Mouse (Mus musculus) embryonic facial prominence, embryonic 14.5 days (tissue): ENCODE measurements around the gene Zfp652. TPM values are rescaled to one million over a fixed set of nuclear protein-coding genes. Genes with fewer than 3 reads are reported as not detected.

ENCODE experiments used
- ATAC-seq: fragments of 200-750 bp; cut with Nextera tagmentation; 2 replicates; pipeline ENCODE4 v1.8.0; 2017; ENCODE audit warnings: low read depth, moderate number of reproducible peaks, moderate TSS enrichment
- DNase-seq: peaks from one replicate; pipeline ENCODE4 v3.0.0-alpha.2; 2015; ENCODE audit warnings: low spot score
- H3K27ac ChIP-seq: fragments of 300-500 bp; sonication (generic); replicated peaks from 2 replicates; pipeline ENCODE4 v1.5.1; 2014; ENCODE audit warnings: low read depth, mild to moderate bottlenecking, low read length, moderate library complexity
- H3K27me3 ChIP-seq: fragments of 300-500 bp; sonication (generic); replicated peaks from 2 replicates; pipeline ENCODE4 v1.6.1; 2014; ENCODE audit warnings: low read length; ENCODE audit not compliant: control insufficient read depth, insufficient read depth
- H3K36me3 ChIP-seq: fragments of 300-500 bp; sonication (generic); 2 replicates; pipeline ENCODE4 v1.6.1; 2014; ENCODE audit warnings: low read length, mixed read lengths; ENCODE audit not compliant: control insufficient read depth, insufficient read depth
- H3K4me1 ChIP-seq: fragments of 300-500 bp; sonication (generic); 2 replicates; pipeline ENCODE4 v1.6.1; 2014; ENCODE audit warnings: antibody characterized with exemption, low read length; ENCODE audit not compliant: control insufficient read depth, insufficient read depth
- H3K4me2 ChIP-seq: fragments of 300-500 bp; sonication (generic); 2 replicates; pipeline ENCODE4 v1.6.1; 2014; ENCODE audit warnings: low read depth, mild to moderate bottlenecking, low read length, moderate library complexity, mixed read lengths
- H3K4me3 ChIP-seq: fragments of 300-500 bp; sonication (generic); 2 replicates; pipeline ENCODE4 v1.5.1; 2014; ENCODE audit warnings: low read depth, mild to moderate bottlenecking, low read length
- H3K9ac ChIP-seq: fragments of 300-500 bp; sonication (generic); 2 replicates; pipeline ENCODE4 v1.6.1; 2014; ENCODE audit warnings: low read depth, mild to moderate bottlenecking, low read length, moderate library complexity, mixed read lengths
- H3K9me3 ChIP-seq: fragments of 300-500 bp; sonication (generic); 2 replicates; pipeline ENCODE4 v1.6.1; 2016; ENCODE audit warnings: low read length; ENCODE audit not compliant: control insufficient read depth
- WGBS: fragments of 180-500 bp; shearing (Covaris S2); extraction: QIAGEN DNeasy Blood & Tissue Kit; methylation state at CpG from one replicate; pipeline ENCODE4 v1.1.7; 2014; 5-methylcytosine and 5-hydroxymethylcytosine counted together
- polyA plus RNA-seq: library from polyadenylated mRNA; unstranded; fragments of >200 nt; fragmentation: Nextera tagmentation; extraction: Ambion mirVana; gene quantifications from 2 replicates; pipeline ENCODE4 v1.2.1, GENCODE M21; 2014

Zfp652 gene
- polyA plus RNA-seq, 1 experiment from 2014 or later = 11.5 TPM

- H3K36me3 ChIP-seq = no peaks in the 10 kb centered on the region
- ATAC-seq = peak; percentile 99
- H3K9me3 ChIP-seq = no peaks in the 10 kb centered on the region
- DNase-seq = peak; percentile 99
- under 1% methylated on average over 53 of the region's 58 CpGs for WGBS
- peak overlapping the region; percentile 80 for H3K4me3 ChIP-seq
- peaks cover 6% of the 10 kb centered on the region for H3K4me1 ChIP-seq
- no peaks in the 10 kb centered on the region for H3K27me3 ChIP-seq
- peak overlapping the region; percentile 71 for H3K9ac ChIP-seq
- peak overlapping the region; percentile 95 for H3K27ac ChIP-seq
- peak overlapping the region; percentile 75 for H3K4me2 ChIP-seq
These were observed 146.3 kb downstream of the Zfp652 start for GRCm38 (mm10) chr11:95858528-95859467.

GRCm38 (mm10) chr11:95859468-95859855, 147.0 kb downstream of the Zfp652 start:
- Histone ChIP-seq H3K4me1 (peaks cover 6% of the 10 kb centered on the region), H3K9ac (peak overlapping the region; percentile 71), H3K36me3 (no peaks in the 10 kb centered on the region), H3K9me3 (no peaks in the 10 kb centered on the region), H3K4me3 (peak overlapping the region; percentile 80), H3K27me3 (no peaks in the 10 kb centered on the region), H3K27ac (peak overlapping the region; percentile 95), H3K4me2 (peak overlapping the region; percentile 75)
- under 1% methylated on average over 29 of the region's 35 CpGs for WGBS
- DNase-seq = peak; percentile 87
- ATAC-seq = peak; percentile 42

GRCm38 (mm10) chr11:95860071-95860490, 147.6 kb downstream of the Zfp652 start:
- Histone ChIP-seq H3K36me3 (no peaks in the 10 kb centered on the region), H3K4me3 (peak overlapping the region; percentile 80), H3K9me3 (no peaks in the 10 kb centered on the region), H3K27me3 (no peaks in the 10 kb centered on the region), H3K4me1 (peaks cover 6% of the 10 kb centered on the region), H3K4me2 (peak overlapping the region; percentile 75), H3K9ac (peak overlapping the region; percentile 71), H3K27ac (no peak overlapping the region)
- WGBS = 24% methylated on average over 3 of the region's 3 CpGs
- DNase-seq (no peak), ATAC-seq (no peak)

GRCm38 (mm10) chr11:95861397-95861796, 148.9 kb downstream of the Zfp652 start:
- DNase-seq (no peak), ATAC-seq (no peak)
- H3K9ac ChIP-seq = no peak overlapping the region
- no peaks in the 10 kb centered on the region for H3K36me3 ChIP-seq
- H3K4me2 ChIP-seq = no peak overlapping the region
- WGBS = 96% methylated on average over 8 of the region's 8 CpGs
- no peaks in the 10 kb centered on the region for H3K27me3 ChIP-seq
- no peak overlapping the region for H3K4me3 ChIP-seq
- no peaks in the 10 kb centered on the region for H3K9me3 ChIP-seq
- peaks cover 6% of the 10 kb centered on the region for H3K4me1 ChIP-seq
- no peak overlapping the region for H3K27ac ChIP-seq

- Histone ChIP-seq H3K4me2 (no peak overlapping the region), H3K36me3 (no peaks in the 10 kb centered on the region), H3K27me3 (no peaks in the 10 kb centered on the region), H3K4me3 (no peak overlapping the region), H3K4me1 (no peaks in the 10 kb centered on the region), H3K9me3 (no peaks in the 10 kb centered on the region), H3K27ac (no peak overlapping the region), H3K9ac (no peak overlapping the region)
- 77% methylated on average over 4 of the region's 4 CpGs for WGBS
- DNase-seq (no peak), ATAC-seq (no peak)
These were observed 157.0 kb downstream of the Zfp652 start for GRCm38 (mm10) chr11:95869442-95869841.

GRCm38 (mm10) chr11:95869918-95870470, 157.5 kb downstream of the Zfp652 start:
- Histone ChIP-seq H3K36me3 (no peaks in the 10 kb centered on the region), H3K9ac (no peak overlapping the region), H3K9me3 (no peaks in the 10 kb centered on the region), H3K27ac (no peak overlapping the region), H3K4me1 (no peaks in the 10 kb centered on the region), H3K27me3 (no peaks in the 10 kb centered on the region), H3K4me2 (no peak overlapping the region), H3K4me3 (no peak overlapping the region)
- no peak for DNase-seq
- ATAC-seq = no peak
- WGBS = 60% methylated on average over 6 of the region's 6 CpGs

- no peak for ATAC-seq
- Histone ChIP-seq H3K9ac (no peak overlapping the region), H3K4me1 (no peaks in the 10 kb centered on the region), H3K4me2 (0 out of 2 replicates have a peak overlapping the region, but pooled peaks have one; percentile 10), H3K27me3 (no peaks in the 10 kb centered on the region), H3K36me3 (no peaks in the 10 kb centered on the region), H3K9me3 (no peaks in the 10 kb centered on the region), H3K4me3 (no peak overlapping the region), H3K27ac (no peak overlapping the region)
- no peak for DNase-seq
- WGBS = 29% methylated on average over 9 of the region's 9 CpGs
These were observed 163.3 kb downstream of the Zfp652 start for GRCm38 (mm10) chr11:95875804-95876203.

GRCm38 (mm10) chr11:95876296-95876695, 163.8 kb downstream of the Zfp652 start:
- no peak for ATAC-seq
- 22% methylated on average over 7 of the region's 7 CpGs for WGBS
- Histone ChIP-seq H3K4me3 (no peak overlapping the region), H3K27ac (no peak overlapping the region), H3K27me3 (no peaks in the 10 kb centered on the region), H3K9ac (no peak overlapping the region), H3K36me3 (no peaks in the 10 kb centered on the region), H3K4me1 (no peaks in the 10 kb centered on the region), H3K4me2 (0 out of 2 replicates have a peak overlapping the region, but pooled peaks have one; percentile 10), H3K9me3 (no peaks in the 10 kb centered on the region)
- peak; percentile 70 for DNase-seq
